Mouse (Mus musculus) hindbrain, embryonic 15.5 days (tissue): ENCODE results near the gene Ankrd34a. TPM values are rescaled to one million over a fixed set of nuclear protein-coding genes. Genes with fewer than 3 reads are reported as not detected.

ENCODE experiments used
- ATAC-seq: fragments of 200-750 bp; cut with Nextera tagmentation; 2 replicates; pipeline ENCODE4 v1.8.0; 2017; ENCODE audit warnings: low read depth, moderate number of reproducible peaks, moderate TSS enrichment; ENCODE audit not compliant: low FRiP score
- H3K27ac ChIP-seq: fragments of 300-500 bp; sonication (generic); replicated peaks from 2 replicates; pipeline ENCODE4 v1.5.1; 2015; ENCODE audit warnings: mild to moderate bottlenecking, inconsistent platforms
- H3K27me3 ChIP-seq: fragments of 300-500 bp; sonication (generic); 2 replicates; pipeline ENCODE4 v1.6.1; 2015; ENCODE audit warnings: control low read depth, inconsistent platforms
- H3K36me3 ChIP-seq: fragments of 300-500 bp; sonication (generic); 2 replicates; pipeline ENCODE4 v1.6.1; 2015; ENCODE audit warnings: control low read depth, inconsistent platforms
- H3K4me1 ChIP-seq: fragments of 300-500 bp; sonication (generic); replicated peaks from 2 replicates; pipeline ENCODE4 v1.6.1; 2015; ENCODE audit warnings: control low read depth, inconsistent platforms
- H3K4me2 ChIP-seq: fragments of 300-500 bp; sonication (generic); 2 replicates; pipeline ENCODE4 v1.6.1; 2015; ENCODE audit warnings: moderate library complexity, mild to moderate bottlenecking, inconsistent platforms
- H3K4me3 ChIP-seq: fragments of 300-500 bp; sonication (generic); 2 replicates; pipeline ENCODE4 v1.5.1; 2015; ENCODE audit warnings: mild to moderate bottlenecking, inconsistent platforms
- H3K9ac ChIP-seq: fragments of 300-500 bp; sonication (generic); 2 replicates; pipeline ENCODE4 v1.6.1; 2015; ENCODE audit warnings: inconsistent platforms
- H3K9me3 ChIP-seq: fragments of 300-500 bp; sonication (generic); 2 replicates; pipeline ENCODE4 v1.6.1; 2016; ENCODE audit warnings: control low read depth, inconsistent platforms
- WGBS: fragments of 180-500 bp; shearing (Covaris S2); methylation state at CpG from one replicate; pipeline ENCODE4 v1.1.7; 2015; 5-methylcytosine and 5-hydroxymethylcytosine counted together
- polyA plus RNA-seq: library from polyadenylated mRNA; unstranded; fragments of >200 nt; fragmentation: Nextera tagmentation; extraction: Ambion mirVana; gene quantifications from 2 replicates; pipeline ENCODE4 v1.2.1, GENCODE M21; 2015

Ankrd34a gene
- polyA plus RNA-seq, 1 experiment from 2014 or later: 19.9 TPM

GRCm38 (mm10) chr3:96556651-96557635 is 39.5 kb upstream of the Ankrd34a start:
- ATAC-seq: no peak
- peaks cover 12% of the 10 kb centered on the region; the same call in 1 of the 2 replicates for H3K36me3 ChIP-seq
- H3K27me3 ChIP-seq: no peaks in the 10 kb centered on the region
- H3K27ac ChIP-seq: peak overlapping the region; percentile 74
- H3K9me3 ChIP-seq: no peaks in the 10 kb centered on the region
- peaks cover 58% of the 10 kb centered on the region for H3K4me1 ChIP-seq
- H3K9ac ChIP-seq: peak overlapping the region; percentile 47
- peak overlapping the region; percentile 90 for H3K4me2 ChIP-seq
- 12% methylated on average over 22 of the region's 22 CpGs for WGBS
- peak overlapping the region; percentile 53 for H3K4me3 ChIP-seq

GRCm38 (mm10) chr3:96557694-96558093 is 38.7 kb upstream of the Ankrd34a start, which contains the start of gene Txnip:
Gene Txnip, plus strand, starts transcription at chr3:96557957.
- H3K9me3 ChIP-seq: no peaks in the 10 kb centered on the region
- peak within 1 kb of the TSS; percentile 90 for H3K4me2 ChIP-seq
- peaks cover 12% of the 10 kb centered on the region; the same call in 1 of the 2 replicates for H3K36me3 ChIP-seq
- H3K27me3 ChIP-seq: no peaks in the 10 kb centered on the region
- H3K4me3 ChIP-seq: peak within 1 kb of the TSS; percentile 53
- 0% methylated on average over 26 of the region's 26 CpGs for whole genome bisulfite sequencing
- peak; percentile 99 for ATAC-seq
- H3K9ac ChIP-seq: peak within 1 kb of the TSS; percentile 47
- H3K4me1 ChIP-seq: peaks cover 60% of the 10 kb centered on the region
- peak within 1 kb of the TSS; percentile 74 for H3K27ac ChIP-seq

GRCm38 (mm10) chr3:96558159-96558558 is 38.3 kb upstream of the Ankrd34a start:
- H3K9me3 ChIP-seq: no peaks in the 10 kb centered on the region
- H3K9ac ChIP-seq: peak overlapping the region; percentile 41
- no peaks in the 10 kb centered on the region for H3K27me3 ChIP-seq
- no peak for ATAC-seq
- peaks cover 60% of the 10 kb centered on the region for H3K4me1 ChIP-seq
- peak overlapping the region; percentile 53 for H3K4me3 ChIP-seq
- peak overlapping the region; percentile 90 for H3K4me2 ChIP-seq
- WGBS: under 1% methylated on average over 17 of the region's 17 CpGs
- H3K27ac ChIP-seq: peak overlapping the region; percentile 60
- peaks cover 12% of the 10 kb centered on the region; the same call in 1 of the 2 replicates for H3K36me3 ChIP-seq

- Histone ChIP-seq H3K4me1 (peaks cover 60% of the 10 kb centered on the region), H3K4me3 (peak overlapping the region; percentile 53), H3K36me3 (peaks cover 12% of the 10 kb centered on the region; the same call in 1 of the 2 replicates), H3K27ac (0 out of 2 replicates have a peak overlapping the region, but pooled peaks have one; percentile 60), H3K27me3 (no peaks in the 10 kb centered on the region), H3K9me3 (no peaks in the 10 kb centered on the region), H3K9ac (peak overlapping the region; percentile 41), H3K4me2 (peak overlapping the region; percentile 90)
- WGBS: 33% methylated on average over 10 of the region's 10 CpGs
- ATAC-seq: no peak
Observed at GRCm38 (mm10) chr3:96558668-96559196, 37.7 kb upstream of the Ankrd34a start.

- H3K4me1 ChIP-seq: peaks cover 60% of the 10 kb centered on the region
- no peak for ATAC-seq
- no peaks in the 10 kb centered on the region for H3K9me3 ChIP-seq
- no peaks in the 10 kb centered on the region for H3K27me3 ChIP-seq
- H3K9ac ChIP-seq: peak overlapping the region; percentile 41
- H3K36me3 ChIP-seq: peaks cover 12% of the 10 kb centered on the region; the same call in 1 of the 2 replicates
- H3K4me3 ChIP-seq: peak overlapping the region; percentile 53
- H3K27ac ChIP-seq: no peak overlapping the region
- peak overlapping the region; percentile 90 for H3K4me2 ChIP-seq
- 81% methylated on average over 12 of the region's 12 CpGs for WGBS
Observed at GRCm38 (mm10) chr3:96559398-96559910, 37.0 kb upstream of the Ankrd34a start.

GRCm38 (mm10) chr3:96559911-96560850 is 36.3 kb upstream of the Ankrd34a start:
- no peak for ATAC-seq

GRCm38 (mm10) chr3:96560881-96561668 is 35.4 kb upstream of the Ankrd34a start:
- Histone ChIP-seq H3K4me3 (peak overlapping the region; percentile 53; the same call in 1 of the 2 replicates), H3K9me3 (no peaks in the 10 kb centered on the region), H3K4me1 (peaks cover 48% of the 10 kb centered on the region), H3K27ac (no peak overlapping the region), H3K36me3 (peaks cover 12% of the 10 kb centered on the region; the same call in 1 of the 2 replicates), H3K27me3 (no peaks in the 10 kb centered on the region), H3K9ac (no peak overlapping the region), H3K4me2 (peak overlapping the region; percentile 90)
- WGBS: 87% methylated on average over 9 of the region's 9 CpGs
- no peak for ATAC-seq

More at GRCm38 (mm10) chr3:96559911-96560850, 36.3 kb upstream of the Ankrd34a start:
- Histone ChIP-seq H3K4me1 (peaks cover 57% of the 10 kb centered on the region), H3K27me3 (no peaks in the 10 kb centered on the region), H3K4me2 (peak overlapping the region; percentile 90), H3K9me3 (no peaks in the 10 kb centered on the region), H3K4me3 (peak overlapping the region; percentile 53), H3K36me3 (peaks cover 12% of the 10 kb centered on the region; the same call in 1 of the 2 replicates), H3K27ac (no peak overlapping the region), H3K9ac (0 out of 2 replicates have a peak overlapping the region, but pooled peaks have one; percentile 41)
- 86% methylated on average over 23 of the region's 23 CpGs for WGBS

GRCm38 (mm10) chr3:96561946-96562681 is 34.3 kb upstream of the Ankrd34a start:
- WGBS: 51% methylated on average over 10 of the region's 10 CpGs
- no peak for ATAC-seq
- H3K4me3 ChIP-seq: no peak overlapping the region
- no peaks in the 10 kb centered on the region for H3K27me3 ChIP-seq
- H3K9ac ChIP-seq: no peak overlapping the region
- H3K4me2 ChIP-seq: 0 out of 2 replicates have a peak overlapping the region, but pooled peaks have one; percentile 14
- H3K27ac ChIP-seq: peak overlapping the region; percentile 38; the same call in 1 of the 2 replicates
- no peaks in the 10 kb centered on the region for H3K9me3 ChIP-seq
- H3K36me3 ChIP-seq: peaks cover 12% of the 10 kb centered on the region; the same call in 1 of the 2 replicates
- H3K4me1 ChIP-seq: peaks cover 39% of the 10 kb centered on the region

GRCm38 (mm10) chr3:96563267-96563666 is 33.2 kb upstream of the Ankrd34a start:
- Histone ChIP-seq H3K4me1 (peaks cover 35% of the 10 kb centered on the region), H3K27me3 (no peaks in the 10 kb centered on the region), H3K4me2 (no peak overlapping the region), H3K9me3 (no peaks in the 10 kb centered on the region), H3K27ac (no peak overlapping the region), H3K9ac (no peak overlapping the region), H3K4me3 (no peak overlapping the region), H3K36me3 (peaks cover 12% of the 10 kb centered on the region; the same call in 1 of the 2 replicates)
- no peak for ATAC-seq
- WGBS: 94% methylated on average over 8 of the region's 8 CpGs
